Mouse (Mus musculus): ENCODE data around the gene Fabp2. TPM values are rescaled to one million over a fixed set of nuclear protein-coding genes. Genes with fewer than 3 reads are reported as not detected.

Gene Fabp2
- polyA plus RNA-seq, 1 experiment: not detected

DNA sequence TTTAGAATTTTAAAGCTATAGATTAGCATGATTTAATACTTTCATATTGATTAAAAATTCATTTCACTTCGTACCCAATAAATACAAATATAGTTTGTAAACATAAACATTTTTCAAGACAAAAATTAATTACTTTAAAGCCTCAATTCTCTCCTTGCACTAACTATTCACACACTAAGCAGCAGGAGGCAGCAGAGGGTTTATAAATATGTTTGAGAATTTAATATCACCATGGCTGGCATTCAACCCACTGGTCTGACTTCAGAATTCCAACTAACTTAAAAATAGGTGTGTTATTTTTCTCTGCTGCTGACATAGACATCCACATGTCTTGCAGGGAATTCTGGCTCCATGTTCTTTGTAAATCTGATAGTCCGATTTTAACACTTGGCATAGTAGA, 44.3 kb downstream of the Fabp2 start:
- Histone ChIP-seq H3K27ac (ENCODE audit: control insufficient read depth, insufficient read depth, low read depth, low read length) (no peak overlapping the region), H3K4me1 (ENCODE audit: control insufficient read depth, insufficient read depth, low read length) (no peaks in the 10 kb centered on the region), H3K4me3 (ENCODE audit: control insufficient read depth, low read depth, low read length) (no peak overlapping the region), H3K36me3 (ENCODE audit: control insufficient read depth, insufficient read depth, low read length) (no peaks in the 10 kb centered on the region; the same call in 1 of the 2 replicates), H3K27me3 (ENCODE audit: control insufficient read depth, insufficient read depth, low read length) (no peaks in the 10 kb centered on the region)
- TF ChIP-seq CTCF (IDR thresholded peaks at IDR 0.05; ENCODE audit: control insufficient read depth, insufficient read depth, insufficient replicate concordance, low read depth, low read length) (no peak), POLR2A (IDR thresholded peaks at IDR 0.05; ENCODE audit: control insufficient read depth, low read depth, low read length) (no peak)

DNA sequence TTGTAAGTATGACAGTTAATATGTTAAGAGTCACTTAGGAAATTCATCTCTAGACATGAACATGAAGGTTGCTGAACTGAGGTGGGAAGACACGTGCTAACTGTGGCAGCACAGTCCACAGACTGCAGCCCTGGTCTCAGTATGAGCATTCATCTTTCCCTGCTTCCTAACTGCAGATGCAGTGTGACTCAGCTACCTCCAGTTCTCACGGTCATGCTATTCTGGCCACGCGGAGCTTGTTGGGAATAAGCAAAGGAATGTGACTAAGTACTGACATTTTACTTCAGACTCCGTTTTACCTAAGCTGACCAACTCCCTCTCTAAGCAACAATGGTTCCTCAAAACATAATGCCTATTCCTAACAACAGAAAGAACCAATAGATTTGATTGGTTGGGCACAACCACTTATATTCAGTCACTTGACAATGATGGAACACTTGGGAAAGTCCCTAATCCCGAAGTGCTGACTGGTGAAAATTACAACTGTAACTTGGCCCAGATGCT, 48.6 kb downstream of the Fabp2 start:
- Histone ChIP-seq H3K27me3 (ENCODE audit: control insufficient read depth, insufficient read depth, low read length) (no peaks in the 10 kb centered on the region), H3K27ac (ENCODE audit: control insufficient read depth, insufficient read depth, low read depth, low read length) (no peak overlapping the region), H3K4me3 (ENCODE audit: control insufficient read depth, low read depth, low read length) (no peak overlapping the region), H3K4me1 (ENCODE audit: control insufficient read depth, insufficient read depth, low read length) (no peaks in the 10 kb centered on the region), H3K36me3 (ENCODE audit: control insufficient read depth, insufficient read depth, low read length) (no peaks in the 10 kb centered on the region; the same call in 1 of the 2 replicates)
- TF ChIP-seq CTCF (IDR thresholded peaks at IDR 0.05; ENCODE audit: control insufficient read depth, insufficient read depth, insufficient replicate concordance, low read depth, low read length) (no peak), POLR2A (IDR thresholded peaks at IDR 0.05; ENCODE audit: control insufficient read depth, low read depth, low read length) (no peak)

Other genes starting within 250 kb of the Fabp2 start
- 0.62 and 0.66 TPM in 2 replicates for gene Pde5a, start 166.1 kb upstream of the Fabp2 start, polyA plus RNA-seq (2012; rRNA removed)
- gene Gm10959, start 24.3 kb downstream of the Fabp2 start, polyA plus RNA-seq (2012; rRNA removed): not detected in 2 replicates
- 19.8 and 22.1 TPM in 2 replicates for gene 1810037I17Rik, start 29.1 kb downstream of the Fabp2 start, polyA plus RNA-seq (2012; rRNA removed)
- 4.8 and 5.7 TPM in 2 replicates for gene Usp53, start 89.4 kb downstream of the Fabp2 start, polyA plus RNA-seq (2012; rRNA removed)
- 0.75 TPM in 2 replicates for gene Myoz2, start 139.9 kb downstream of the Fabp2 start, polyA plus RNA-seq (2012; rRNA removed)

All from testis, adult 2 months (tissue).